Mouse (Mus musculus) liver, embryonic 16.5 days (tissue): Measurements from ENCODE around the gene Clec16a. TPM values are rescaled to one million over a fixed set of nuclear protein-coding genes. Genes with fewer than 3 reads are reported as not detected.

Experiments used
- ATAC-seq: fragments of 200-750 bp; cut with Nextera tagmentation; 2 replicates; pipeline ENCODE4 v1.8.0; 2017; ENCODE audit warnings: low read depth, mild to moderate bottlenecking, moderate number of reproducible peaks, moderate library complexity
- H3K27ac ChIP-seq: fragments of 300-500 bp; sonication (generic); 2 replicates; pipeline ENCODE4 v1.5.1; 2014; ENCODE audit warnings: mild to moderate bottlenecking, low read length
- H3K27me3 ChIP-seq: fragments of 300-500 bp; sonication (generic); 2 replicates; pipeline ENCODE4 v1.6.1; 2014; ENCODE audit warnings: low read depth, low read length, mixed read lengths; ENCODE audit not compliant: control insufficient read depth, insufficient read depth
- H3K36me3 ChIP-seq: fragments of 300-500 bp; sonication (generic); 2 replicates; pipeline ENCODE4 v1.6.1; 2014; ENCODE audit warnings: mild to moderate bottlenecking; ENCODE audit not compliant: control insufficient read depth, insufficient read depth
- H3K4me1 ChIP-seq: fragments of 300-500 bp; sonication (generic); 2 replicates; pipeline ENCODE4 v1.6.1; 2014; ENCODE audit warnings: low read depth, low read length, mixed read lengths; ENCODE audit not compliant: control insufficient read depth
- H3K4me2 ChIP-seq: fragments of 300-500 bp; sonication (generic); 2 replicates; pipeline ENCODE4 v1.6.1; 2014; ENCODE audit warnings: low read depth, low read length, mixed read lengths
- H3K4me3 ChIP-seq: fragments of 300-500 bp; sonication (generic); 2 replicates; pipeline ENCODE4 v1.5.1; 2014; ENCODE audit warnings: low read depth, mild to moderate bottlenecking, low read length
- H3K9ac ChIP-seq: fragments of 300-500 bp; sonication (generic); 2 replicates; pipeline ENCODE4 v1.6.1; 2014; ENCODE audit warnings: low read depth, low read length
- H3K9me3 ChIP-seq: fragments of 300-500 bp; sonication (generic); replicated peaks from 2 replicates; pipeline ENCODE4 v1.6.1; 2016; ENCODE audit warnings: low read length; ENCODE audit not compliant: control insufficient read depth
- WGBS: fragments of 180-500 bp; shearing (Covaris S2); extraction: QIAGEN DNeasy Blood & Tissue Kit; methylation state at CpG from one replicate; pipeline ENCODE4 v1.1.7; 2014; ENCODE audit not compliant: insufficient replicate concordance; 5-methylcytosine and 5-hydroxymethylcytosine counted together
- polyA plus RNA-seq: library from polyadenylated mRNA; unstranded; fragments of >200 nt; fragmentation: Nextera tagmentation; extraction: Ambion mirVana; gene quantifications from 2 replicates; pipeline ENCODE4 v1.2.1, GENCODE M21; 2015

Clec16a gene
- polyA plus RNA-seq, 1 experiment from 2014 or later, result 11.1 TPM

- Histone ChIP-seq H3K4me1 (peaks cover 7% of the 10 kb centered on the region), H3K27ac (no peak overlapping the region), H3K4me3 (no peak overlapping the region), H3K9ac (no peak overlapping the region), H3K27me3 (no peaks in the 10 kb centered on the region), H3K4me2 (no peak overlapping the region), H3K9me3 (no peaks in the 10 kb centered on the region), H3K36me3 (no peaks in the 10 kb centered on the region)
- 2% methylated on average over 5 of the region's 5 CpGs for WGBS
- ATAC-seq, result no peak
Measured at GRCm38 (mm10) chr16:10640041-10640440, 94.9 kb downstream of the Clec16a start.

- Histone ChIP-seq H3K9me3 (no peaks in the 10 kb centered on the region), H3K36me3 (no peaks in the 10 kb centered on the region), H3K27ac (no peak overlapping the region), H3K4me1 (peaks cover 7% of the 10 kb centered on the region), H3K9ac (no peak overlapping the region), H3K4me3 (no peak overlapping the region), H3K4me2 (no peak overlapping the region), H3K27me3 (no peaks in the 10 kb centered on the region)
- WGBS, result 52% methylated on average over 1 of the region's 1 CpGs
- no peak for ATAC-seq
Measured at GRCm38 (mm10) chr16:10641146-10641545, 96.0 kb downstream of the Clec16a start.

GRCm38 (mm10) chr16:10642857-10643633, 97.9 kb downstream of the Clec16a start:
- Histone ChIP-seq H3K36me3 (no peaks in the 10 kb centered on the region), H3K4me2 (no peak overlapping the region), H3K27ac (no peak overlapping the region), H3K4me3 (no peak overlapping the region), H3K27me3 (no peaks in the 10 kb centered on the region), H3K9ac (no peak overlapping the region), H3K4me1 (peaks cover 7% of the 10 kb centered on the region), H3K9me3 (no peaks in the 10 kb centered on the region)
- ATAC-seq, result no peak; the same call in 1 of the 2 replicates
- WGBS, result 25% methylated on average over 4 of the region's 4 CpGs

- Histone ChIP-seq H3K4me3 (no peak overlapping the region), H3K27ac (no peak overlapping the region), H3K4me1 (peaks cover 7% of the 10 kb centered on the region), H3K9me3 (no peaks in the 10 kb centered on the region), H3K36me3 (no peaks in the 10 kb centered on the region), H3K9ac (no peak overlapping the region), H3K27me3 (no peaks in the 10 kb centered on the region), H3K4me2 (no peak overlapping the region)
- no peak for ATAC-seq
Measured at GRCm38 (mm10) chr16:10644238-10644637, 99.1 kb downstream of the Clec16a start.

- WGBS, result 77% methylated on average over 8 of the region's 8 CpGs
- no peak for ATAC-seq
- H3K4me3 ChIP-seq, result no peak overlapping the region
Measured at GRCm38 (mm10) chr16:10644731-10645130, 99.6 kb downstream of the Clec16a start.

GRCm38 (mm10) chr16:10651804-10652203, 106.7 kb downstream of the Clec16a start:
- no peak overlapping the region for H3K27ac ChIP-seq
- H3K27me3 ChIP-seq, result no peaks in the 10 kb centered on the region
- no peak overlapping the region for H3K9ac ChIP-seq
- H3K4me3 ChIP-seq, result no peak overlapping the region
- ATAC-seq, result no peak
- H3K36me3 ChIP-seq, result no peaks in the 10 kb centered on the region
- no peaks in the 10 kb centered on the region; the same call in none of the 2 replicates for H3K4me1 ChIP-seq
- H3K4me2 ChIP-seq, result no peak overlapping the region
- H3K9me3 ChIP-seq, result no peaks in the 10 kb centered on the region

More at GRCm38 (mm10) chr16:10644731-10645130, 99.6 kb downstream of the Clec16a start:
- no peaks in the 10 kb centered on the region for H3K9me3 ChIP-seq
- peaks cover 3% of the 10 kb centered on the region for H3K4me1 ChIP-seq
- H3K36me3 ChIP-seq, result no peaks in the 10 kb centered on the region
- H3K27me3 ChIP-seq, result no peaks in the 10 kb centered on the region
- no peak overlapping the region for H3K27ac ChIP-seq
- H3K9ac ChIP-seq, result no peak overlapping the region
- H3K4me2 ChIP-seq, result no peak overlapping the region

DNA sequence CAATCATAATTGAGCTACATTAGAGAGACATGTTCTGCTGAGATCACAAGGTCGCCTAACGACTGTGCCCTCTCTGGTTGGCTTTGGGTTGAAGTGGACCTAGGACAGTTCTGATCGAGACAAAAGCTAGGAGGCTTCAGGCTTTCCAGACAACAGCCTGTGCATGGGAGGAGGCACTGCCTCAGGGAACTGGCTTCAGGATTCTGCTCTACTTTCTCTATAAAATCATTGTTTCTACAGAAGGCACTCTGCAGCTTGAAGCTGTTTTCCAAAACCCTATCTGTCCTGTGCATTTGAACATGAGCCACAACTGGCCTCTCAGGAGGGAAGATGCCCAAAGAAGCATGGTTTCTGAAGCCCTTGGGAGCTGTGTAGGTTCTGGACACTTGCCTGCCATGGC, 107.8 kb downstream of the Clec16a start:
- H3K4me3 ChIP-seq, result no peak overlapping the region
- WGBS, result 81% methylated on average over 3 of the region's 3 CpGs
- no peaks in the 10 kb centered on the region for H3K27me3 ChIP-seq
- H3K9ac ChIP-seq, result no peak overlapping the region
- H3K36me3 ChIP-seq, result no peaks in the 10 kb centered on the region
- H3K4me1 ChIP-seq, result no peaks in the 10 kb centered on the region; the same call in none of the 2 replicates
- no peaks in the 10 kb centered on the region for H3K9me3 ChIP-seq
- no peak overlapping the region for H3K27ac ChIP-seq
- H3K4me2 ChIP-seq, result no peak overlapping the region
- ATAC-seq, result no peak

- Histone ChIP-seq H3K36me3 (no peaks in the 10 kb centered on the region), H3K4me2 (no peak overlapping the region), H3K9me3 (no peaks in the 10 kb centered on the region), H3K27me3 (no peaks in the 10 kb centered on the region), H3K9ac (no peak overlapping the region), H3K4me3 (no peak overlapping the region), H3K4me1 (no peaks in the 10 kb centered on the region; the same call in none of the 2 replicates), H3K27ac (no peak overlapping the region)
- ATAC-seq, result no peak
- WGBS, result 39% methylated on average over 3 of the region's 3 CpGs
Measured at GRCm38 (mm10) chr16:10655236-10655635, 110.1 kb downstream of the Clec16a start.

GRCm38 (mm10) chr16:10655926-10656325, 110.8 kb downstream of the Clec16a start:
- H3K27me3 ChIP-seq, result no peaks in the 10 kb centered on the region
- H3K4me2 ChIP-seq, result no peak overlapping the region
- no peaks in the 10 kb centered on the region for H3K9me3 ChIP-seq
- H3K27ac ChIP-seq, result no peak overlapping the region
- H3K4me3 ChIP-seq, result no peak overlapping the region
- H3K4me1 ChIP-seq, result no peaks in the 10 kb centered on the region; the same call in none of the 2 replicates
- WGBS, result 34% methylated on average over 3 of the region's 3 CpGs
- ATAC-seq, result no peak
- H3K36me3 ChIP-seq, result no peaks in the 10 kb centered on the region
- H3K9ac ChIP-seq, result no peak overlapping the region
